Mouse (Mus musculus): Measurements from ENCODE around the gene Zdhhc6.

The Zdhhc6 gene

GRCm38 (mm10) chr19:55257656-55258375 lies 58.0 kb downstream of the Zdhhc6 start:
- DNase-seq (ENCODE audit: low spot score), result no peak

- no peak for DNase-seq (ENCODE audit: low spot score)
These were observed 59.7 kb downstream of the Zdhhc6 start for GRCm38 (mm10) chr19:55256156-55256555.

GRCm38 (mm10) chr19:55254513-55255016 lies 61.3 kb downstream of the Zdhhc6 start:
- no peak for DNase-seq (ENCODE audit: low spot score)

GRCm38 (mm10) chr19:55253570-55254441 lies 62.0 kb downstream of the Zdhhc6 start:
- peak; percentile 59 for DNase-seq (ENCODE audit: low spot score)

- no peak for DNase-seq (ENCODE audit: low spot score)
These were observed 62.6 kb downstream of the Zdhhc6 start for GRCm38 (mm10) chr19:55253239-55253569.

- no peak for DNase-seq (ENCODE audit: low spot score)
These were observed 64.3 kb downstream of the Zdhhc6 start, which contains the start of gene Acsl5 for GRCm38 (mm10) chr19:55251383-55252124. Gene Acsl5, plus strand, starts transcription at chr19:55251938.

- DNase-seq (ENCODE audit: low spot score), result no peak
These were observed 65.4 kb downstream of the Zdhhc6 start for GRCm38 (mm10) chr19:55250451-55250850.

GRCm38 (mm10) chr19:55247991-55248520 lies 67.8 kb downstream of the Zdhhc6 start:
- no peak for DNase-seq (ENCODE audit: low spot score)

- DNase-seq (ENCODE audit: low spot score), result no peak
These were observed 68.3 kb downstream of the Zdhhc6 start for GRCm38 (mm10) chr19:55247563-55247962.

GRCm38 (mm10) chr19:55244791-55245231 lies 71.0 kb downstream of the Zdhhc6 start:
- DNase-seq (ENCODE audit: low spot score), result peak; percentile 54

- no peak for DNase-seq (ENCODE audit: low spot score)
These were observed 74.6 kb downstream of the Zdhhc6 start, which contains the start of gene Gucy2g for GRCm38 (mm10) chr19:55241186-55241645. Gene Gucy2g, minus strand, starts transcription at chr19:55241236.

GRCm38 (mm10) chr19:55239766-55240426 lies 75.9 kb downstream of the Zdhhc6 start:
- DNase-seq (ENCODE audit: low spot score), result no peak

- DNase-seq (ENCODE audit: low spot score), result no peak
These were observed 79.3 kb downstream of the Zdhhc6 start for GRCm38 (mm10) chr19:55236564-55236963.

GRCm38 (mm10) chr19:55236026-55236425 lies 79.8 kb downstream of the Zdhhc6 start:
- DNase-seq (ENCODE audit: low spot score), result no peak

GRCm38 (mm10) chr19:55232136-55232535 lies 83.7 kb downstream of the Zdhhc6 start:
- no peak for DNase-seq (ENCODE audit: low spot score)

GRCm38 (mm10) chr19:55231081-55231480 lies 84.8 kb downstream of the Zdhhc6 start:
- DNase-seq (ENCODE audit: low spot score), result no peak

- DNase-seq (ENCODE audit: low spot score), result no peak
These were observed 88.7 kb downstream of the Zdhhc6 start for GRCm38 (mm10) chr19:55227135-55227534.

GRCm38 (mm10) chr19:55226621-55227020 lies 89.2 kb downstream of the Zdhhc6 start:
- no peak for DNase-seq (ENCODE audit: low spot score)

GRCm38 (mm10) chr19:55222268-55222667 lies 93.6 kb downstream of the Zdhhc6 start:
- DNase-seq (ENCODE audit: low spot score), result no peak

Data from testis, postnatal 10 days (tissue).